Mouse (Mus musculus): ENCODE measurements around the gene Trpm2. TPM values are rescaled to one million over a fixed set of nuclear protein-coding genes. Genes with fewer than 3 reads are reported as not detected.

Trpm2 gene
- polyA plus RNA-seq (2015; fragmentation: Nextera tagmentation; extraction: Ambion mirVana), result 7.4 and 8.4 TPM in 2 replicates

DNA sequence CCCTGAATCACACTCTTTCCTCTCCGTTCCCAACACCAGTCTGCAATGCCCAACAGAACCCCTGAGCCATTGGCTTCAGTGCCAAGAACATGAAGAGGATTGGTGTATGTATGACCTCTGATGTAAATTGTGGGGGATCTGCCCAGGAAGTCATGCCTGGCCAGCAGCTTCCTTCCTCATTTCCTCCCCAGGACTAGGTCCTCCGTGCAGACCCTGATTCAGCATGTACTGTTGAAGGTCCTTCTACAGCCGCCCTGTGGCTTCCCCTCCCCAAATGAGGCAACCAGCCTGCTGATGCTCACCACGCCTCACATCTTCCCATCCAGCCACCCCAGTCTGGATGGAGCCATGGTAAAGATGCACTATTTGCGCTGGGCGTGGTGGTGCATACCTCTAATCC lies at the start of gene Trpm2:
Gene Trpm2 (minus strand): TSS at position 83 of the 400 bp plus-strand sequence.

DNA sequence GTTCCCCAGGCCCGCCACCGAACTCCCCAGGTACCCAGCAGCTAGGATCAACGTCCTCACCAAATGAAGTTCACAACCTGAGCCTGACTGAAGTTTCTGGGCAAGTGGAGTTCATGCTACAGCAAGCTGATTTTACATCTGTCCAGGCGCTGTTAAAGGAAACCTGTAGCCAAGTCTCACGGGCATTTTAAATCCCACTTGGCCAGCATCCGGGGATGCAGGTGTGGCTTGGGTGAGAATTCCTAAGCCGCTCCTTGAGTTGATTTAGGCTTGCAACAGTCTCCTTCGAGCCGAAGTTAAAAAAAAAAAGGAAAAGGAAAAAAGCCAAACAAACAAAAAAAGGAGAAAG lies 39.6 kb upstream of the Trpm2 start, which contains the start of gene Pfkl:
Gene Pfkl (minus strand): TSS at position 139 of the 349 bp plus-strand sequence.

DNA sequence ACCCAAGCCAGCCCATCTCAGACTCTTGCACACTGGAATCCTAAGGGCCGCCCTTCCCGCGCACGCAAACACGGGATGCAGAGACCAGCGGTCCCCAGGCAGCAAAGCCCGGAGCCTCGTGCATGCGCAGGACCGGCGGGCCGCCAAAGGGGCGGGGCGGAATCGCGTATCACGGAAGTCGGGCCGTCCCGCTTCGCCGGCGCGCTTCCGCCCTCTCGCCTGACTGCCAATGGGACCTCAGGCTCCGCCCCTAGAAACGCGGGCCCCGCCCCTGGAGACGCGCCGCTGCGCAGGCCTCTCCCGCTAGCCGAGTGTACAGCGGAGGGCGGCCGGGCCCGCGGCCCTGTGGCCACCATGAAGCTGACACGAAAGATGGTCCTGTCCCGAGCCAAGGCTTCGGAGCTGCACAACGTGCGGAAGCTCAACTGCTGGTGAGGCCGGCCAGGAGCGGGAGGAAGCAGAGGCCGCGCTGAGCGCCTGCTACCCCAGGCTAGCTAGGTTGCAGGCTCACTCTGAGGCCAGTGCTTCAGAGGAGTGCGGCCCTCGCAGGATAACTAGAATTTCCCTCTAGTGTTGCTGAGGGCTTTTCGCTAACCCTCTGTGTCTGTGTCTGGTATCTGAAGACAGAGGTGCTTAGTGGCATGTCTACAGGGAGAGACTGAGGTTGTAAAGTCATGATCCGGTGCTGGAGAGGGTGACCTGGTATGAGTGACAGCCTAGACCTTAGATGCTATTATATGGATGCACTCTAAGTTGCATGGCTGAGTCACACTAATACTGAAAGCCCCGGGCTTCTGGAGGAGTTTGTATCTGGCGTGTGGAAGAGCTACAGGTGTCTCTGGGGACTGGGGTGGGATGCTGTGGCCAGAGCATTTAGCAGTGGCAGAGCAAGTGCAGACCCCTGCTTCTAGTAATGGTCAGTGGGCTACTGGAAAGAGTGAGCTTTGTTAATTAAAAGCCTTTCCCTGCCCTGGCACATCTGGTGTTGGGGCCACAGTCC lies 8.3 kb upstream of the Trpm2 start, which contains the start of gene 1810043G02Rik:
Gene 1810043G02Rik (plus strand): TSS at position 174 of the 1,000 bp plus-strand sequence.

DNA sequence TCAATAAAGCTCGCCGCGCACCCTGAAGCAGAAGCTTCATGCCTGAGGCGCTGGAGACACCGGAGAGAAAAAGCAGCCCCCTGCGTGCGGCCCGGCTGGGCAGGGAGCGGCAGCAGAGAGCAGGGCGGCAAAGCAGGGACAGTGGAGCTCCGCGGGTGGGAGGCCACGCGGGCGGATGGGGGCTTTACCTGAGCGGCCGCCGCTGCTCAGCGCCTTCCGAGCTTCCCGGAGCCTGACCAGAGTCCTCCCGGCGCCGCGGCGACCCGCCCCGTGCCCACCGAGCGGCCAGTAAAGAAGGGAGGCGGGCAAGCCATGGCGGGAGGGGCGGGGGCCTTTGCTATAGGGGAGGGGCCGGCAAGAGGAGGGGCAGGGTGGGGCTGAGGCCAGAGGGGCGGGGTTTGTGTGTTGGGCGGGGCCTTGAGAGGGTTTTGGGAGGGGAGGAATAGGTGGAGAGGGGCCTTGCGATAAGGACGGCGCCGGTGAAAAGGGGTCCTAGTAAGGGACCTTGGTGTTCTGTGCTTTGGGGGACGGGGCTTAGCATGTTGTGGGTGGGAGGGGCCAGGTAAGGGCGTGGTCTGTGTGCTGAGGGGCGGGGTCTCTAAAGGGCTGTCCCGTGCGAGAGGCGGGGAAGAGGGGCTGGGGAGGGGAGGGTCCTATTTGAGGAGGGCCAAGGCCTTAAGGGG lies 68.0 kb downstream of the Trpm2 start, which contains the start of gene Lrrc3:
Gene Lrrc3 (minus strand): TSS at position 326 of the 683 bp plus-strand sequence.

DNA sequence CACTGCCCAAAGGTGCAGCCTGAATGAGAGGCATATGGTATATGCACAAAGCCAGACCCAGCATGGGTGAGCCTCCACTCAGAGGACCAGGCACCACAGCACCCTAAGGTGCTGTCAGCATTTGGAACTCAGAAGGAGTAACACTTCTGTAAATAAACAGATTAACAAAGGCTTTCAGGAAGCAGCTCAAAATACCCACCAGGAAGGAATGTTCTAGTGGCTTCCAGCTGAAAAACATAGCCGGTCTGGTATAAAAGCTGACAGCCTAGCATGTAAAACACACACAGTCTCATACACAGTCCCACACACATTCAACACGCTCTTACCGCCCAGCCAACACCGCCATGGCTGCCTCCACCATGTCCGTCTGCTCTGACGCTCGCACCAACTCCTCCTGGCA lies 108.7 kb downstream of the Trpm2 start, which contains the start of gene Gm3285:
Gene Gm3285 (plus strand): TSS at position 301 of the 400 bp plus-strand sequence.

Other genes starting within 250 kb of the Trpm2 start
- not detected in 2 replicates for gene Krtap12-1, start 250.0 kb downstream of the Trpm2 start, polyA plus RNA-seq (2015; fragmentation: Nextera tagmentation; extraction: Ambion mirVana)
- not detected in 2 replicates for gene Gm10100, start 244.1 kb downstream of the Trpm2 start, polyA plus RNA-seq (2015; fragmentation: Nextera tagmentation; extraction: Ambion mirVana)
- not detected in 2 replicates for gene Gm18596, start 227.9 kb downstream of the Trpm2 start, polyA plus RNA-seq (2015; fragmentation: Nextera tagmentation; extraction: Ambion mirVana)
- gene Gm9736, start 219.2 kb downstream of the Trpm2 start, polyA plus RNA-seq (2015; fragmentation: Nextera tagmentation; extraction: Ambion mirVana), result not detected in 2 replicates
- not detected in 2 replicates for gene Gm3233, start 210.9 kb downstream of the Trpm2 start, polyA plus RNA-seq (2015; fragmentation: Nextera tagmentation; extraction: Ambion mirVana)
- gene Gm3238, start 199.2 kb downstream of the Trpm2 start, polyA plus RNA-seq (2015; fragmentation: Nextera tagmentation; extraction: Ambion mirVana), result not detected in 2 replicates
- not detected in 2 replicates for gene Gm7138, start 193.6 kb downstream of the Trpm2 start, polyA plus RNA-seq (2015; fragmentation: Nextera tagmentation; extraction: Ambion mirVana)
- gene Gm3250, start 188.0 kb downstream of the Trpm2 start, polyA plus RNA-seq (2015; fragmentation: Nextera tagmentation; extraction: Ambion mirVana), result not detected in 2 replicates
- gene Gm7137, start 182.4 kb downstream of the Trpm2 start, polyA plus RNA-seq (2015; fragmentation: Nextera tagmentation; extraction: Ambion mirVana), result not detected in 2 replicates
- gene Gm9639, start 175.5 kb downstream of the Trpm2 start, polyA plus RNA-seq (2015; fragmentation: Nextera tagmentation; extraction: Ambion mirVana), result not detected in 2 replicates
- not detected in 2 replicates for gene Gm19668, start 171.4 kb downstream of the Trpm2 start, polyA plus RNA-seq (2015; fragmentation: Nextera tagmentation; extraction: Ambion mirVana)
- not detected in 2 replicates for gene Gm9507, start 158.7 kb downstream of the Trpm2 start, polyA plus RNA-seq (2015; fragmentation: Nextera tagmentation; extraction: Ambion mirVana)
- not detected in 2 replicates for gene Gm2696, start 155.9 kb downstream of the Trpm2 start, polyA plus RNA-seq (2015; fragmentation: Nextera tagmentation; extraction: Ambion mirVana)
- not detected in 2 replicates for gene Krtap10-4, start 143.5 kb downstream of the Trpm2 start, polyA plus RNA-seq (2015; fragmentation: Nextera tagmentation; extraction: Ambion mirVana)
- gene Krtap10-10, start 134.6 kb downstream of the Trpm2 start, polyA plus RNA-seq (2015; fragmentation: Nextera tagmentation; extraction: Ambion mirVana), result not detected in 2 replicates
- gene Gm36176, start 123.8 kb downstream of the Trpm2 start, polyA plus RNA-seq (2015; fragmentation: Nextera tagmentation; extraction: Ambion mirVana), result not detected in 2 replicates
- gene Gm10318, start 117.7 kb downstream of the Trpm2 start, polyA plus RNA-seq (2015; fragmentation: Nextera tagmentation; extraction: Ambion mirVana), result not detected in 2 replicates
- gene Gm3285, start 108.6 kb downstream of the Trpm2 start, polyA plus RNA-seq (2015; fragmentation: Nextera tagmentation; extraction: Ambion mirVana), result not detected in 2 replicates
- gene Lrrc3, start 68.0 kb downstream of the Trpm2 start, polyA plus RNA-seq (2015; fragmentation: Nextera tagmentation; extraction: Ambion mirVana), result 0.45 and 0.57 TPM in 2 replicates
- 7.3 and 8.6 TPM in 2 replicates for gene 1810043G02Rik, start 8.0 kb upstream of the Trpm2 start, polyA plus RNA-seq (2015; fragmentation: Nextera tagmentation; extraction: Ambion mirVana)
- 39.6 and 40.7 TPM in 2 replicates for gene Pfkl, start 39.5 kb upstream of the Trpm2 start, polyA plus RNA-seq (2015; fragmentation: Nextera tagmentation; extraction: Ambion mirVana)
- 0.50 and 0.57 TPM in 2 replicates for gene Dnmt3l, start 71.4 kb upstream of the Trpm2 start, polyA plus RNA-seq (2015; fragmentation: Nextera tagmentation; extraction: Ambion mirVana)
- 0.07 TPM in 1 of 2 replicates, not detected in the other for gene Aire, start 73.0 kb upstream of the Trpm2 start, polyA plus RNA-seq (2015; fragmentation: Nextera tagmentation; extraction: Ambion mirVana)
- 3.8 and 4.9 TPM in 2 replicates for gene Icosl, start 98.7 kb upstream of the Trpm2 start, polyA plus RNA-seq (2015; fragmentation: Nextera tagmentation; extraction: Ambion mirVana)
- 17.7 and 18.9 TPM in 2 replicates for gene D10Jhu81e, start 199.2 kb upstream of the Trpm2 start, polyA plus RNA-seq (2015; fragmentation: Nextera tagmentation; extraction: Ambion mirVana)
- 12.1 and 12.7 TPM in 2 replicates for gene Pwp2, start 214.6 kb upstream of the Trpm2 start, polyA plus RNA-seq (2015; fragmentation: Nextera tagmentation; extraction: Ambion mirVana)